Mouse (Mus musculus): ENCODE measurements around the gene 4930469K13Rik.

4930469K13Rik gene

DNA sequence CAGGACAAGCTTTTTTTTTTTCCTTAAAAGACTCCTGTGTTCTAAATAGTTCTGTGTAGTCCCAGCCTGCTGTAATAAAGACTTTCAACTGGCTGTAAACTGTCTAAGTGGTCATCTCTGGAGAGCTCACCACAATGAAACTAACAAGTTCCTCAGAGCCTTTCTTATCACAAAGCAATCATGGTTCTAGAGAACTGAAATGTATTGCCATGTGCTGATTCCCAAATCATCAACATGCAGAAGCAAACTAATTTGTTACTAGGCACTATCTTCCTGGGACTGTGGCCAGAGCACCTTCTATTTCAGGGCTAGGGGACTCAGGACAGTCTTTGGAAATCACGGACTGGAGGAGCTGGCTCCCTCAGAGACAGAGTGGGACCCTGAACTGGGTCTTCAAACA lies 154.8 kb downstream of the 4930469K13Rik start:
- no peak for DNase-seq (ENCODE audit: low spot score in 2 of 2)

DNA sequence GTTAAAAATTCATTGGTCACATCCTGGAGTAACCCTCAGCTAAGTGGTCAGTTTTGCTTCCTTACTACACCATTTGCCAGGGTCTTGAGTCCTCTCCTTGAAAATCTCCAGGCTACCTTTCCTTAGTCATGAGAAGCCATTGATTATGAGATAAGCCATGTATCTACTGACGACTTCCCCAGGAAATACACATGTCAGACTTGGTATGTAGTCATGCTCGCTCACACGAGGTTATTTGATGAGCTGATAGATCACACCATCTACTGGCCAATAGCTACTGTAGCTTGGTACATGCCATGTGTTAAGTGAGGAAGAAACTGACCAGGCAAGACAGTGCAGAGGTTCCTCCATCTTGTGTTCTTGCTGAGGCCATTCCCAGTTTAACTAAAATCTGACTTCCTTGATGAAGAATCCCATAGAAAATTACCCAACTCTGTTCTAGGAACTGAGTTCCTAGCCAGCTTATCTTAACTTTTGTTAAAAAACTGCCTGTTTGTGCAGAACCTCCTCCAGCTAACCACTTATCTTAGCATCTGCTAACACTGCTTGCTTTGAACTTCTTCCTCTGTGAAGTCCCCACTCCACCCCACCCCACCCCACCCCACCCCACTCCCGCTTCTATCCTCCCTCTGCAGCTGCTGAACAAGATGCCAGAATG lies 158.8 kb downstream of the 4930469K13Rik start:
- no peak for DNase-seq (ENCODE audit: low spot score in 2 of 2)

DNA sequence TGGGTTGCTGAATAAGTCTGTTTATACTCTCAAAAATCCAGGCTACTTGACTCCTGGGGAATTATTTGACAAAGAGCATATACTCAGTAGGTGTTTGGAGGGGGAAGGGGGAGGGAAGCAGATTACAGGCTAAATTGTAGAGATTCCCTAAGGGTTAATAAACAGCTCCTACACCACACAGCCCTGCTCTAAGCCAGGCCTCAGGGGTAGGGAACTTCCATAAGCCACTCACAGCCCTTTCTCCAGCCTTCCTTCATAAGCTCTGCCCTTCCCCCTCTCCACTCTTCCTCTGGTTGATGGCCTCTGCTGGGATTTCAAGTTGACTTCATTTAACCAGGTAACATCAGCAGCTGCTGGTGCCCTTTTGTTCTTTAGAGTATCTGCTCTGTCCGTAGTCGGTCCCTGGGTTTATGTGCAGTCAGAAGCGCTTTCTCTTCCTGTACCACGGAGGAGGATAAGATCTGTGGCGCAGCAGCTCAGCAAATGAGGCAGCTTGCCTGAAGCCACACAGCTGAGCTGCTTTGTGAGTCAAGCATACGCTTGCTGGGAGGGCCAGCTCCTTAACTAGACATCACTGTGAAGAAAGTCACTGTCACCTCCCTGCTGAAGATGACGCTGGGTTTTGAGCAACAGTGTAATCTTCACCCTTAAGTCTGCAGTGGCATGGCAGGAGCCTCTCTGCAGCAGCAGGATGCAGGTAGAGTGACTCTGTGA lies 159.6 kb downstream of the 4930469K13Rik start:
- no peak for DNase-seq (ENCODE audit: low spot score in 2 of 2)

DNA sequence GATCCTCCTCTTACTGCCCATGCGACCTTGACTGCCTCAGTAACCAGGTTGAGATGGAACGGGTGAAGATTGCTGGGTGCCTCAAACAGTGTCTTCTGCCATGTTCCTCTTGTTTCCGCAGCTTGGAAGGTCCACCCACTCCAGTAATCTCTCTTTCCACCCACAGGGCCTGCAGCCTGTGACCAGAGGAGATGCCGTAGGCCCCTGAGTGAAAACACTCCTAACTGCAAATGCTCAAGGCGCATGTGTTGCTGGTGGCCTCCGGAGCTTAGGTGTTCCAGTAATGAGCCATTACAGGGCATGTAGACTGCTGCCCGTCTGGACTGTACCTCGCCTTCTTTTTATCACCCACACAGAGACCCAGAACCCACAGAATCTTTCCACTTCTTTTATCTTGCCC lies 160.7 kb downstream of the 4930469K13Rik start:
- DNase-seq (ENCODE audit: low spot score in 2 of 2) = no peak

DNA sequence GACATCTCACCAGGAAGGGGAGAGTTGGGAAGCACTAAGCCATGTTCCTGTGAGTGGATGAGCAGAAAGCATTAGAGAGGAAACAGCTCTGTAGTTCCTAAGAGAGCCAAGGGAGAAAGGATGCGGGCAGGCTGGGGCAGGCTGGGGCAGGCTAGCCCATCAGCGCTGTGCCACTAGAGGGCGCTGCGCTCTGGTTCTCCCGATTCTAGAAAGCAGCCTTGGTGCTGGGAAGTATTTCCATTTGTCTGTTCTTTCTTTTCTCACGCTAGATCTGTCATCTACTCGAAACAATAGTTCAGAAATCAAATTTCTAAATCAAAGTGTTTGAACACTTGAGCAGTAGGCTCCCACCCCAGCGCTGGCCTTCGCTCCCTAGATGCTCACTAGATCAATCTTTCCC lies 164.1 kb downstream of the 4930469K13Rik start:
- DNase-seq (ENCODE audit: low spot score in 2 of 2) = no peak

DNA sequence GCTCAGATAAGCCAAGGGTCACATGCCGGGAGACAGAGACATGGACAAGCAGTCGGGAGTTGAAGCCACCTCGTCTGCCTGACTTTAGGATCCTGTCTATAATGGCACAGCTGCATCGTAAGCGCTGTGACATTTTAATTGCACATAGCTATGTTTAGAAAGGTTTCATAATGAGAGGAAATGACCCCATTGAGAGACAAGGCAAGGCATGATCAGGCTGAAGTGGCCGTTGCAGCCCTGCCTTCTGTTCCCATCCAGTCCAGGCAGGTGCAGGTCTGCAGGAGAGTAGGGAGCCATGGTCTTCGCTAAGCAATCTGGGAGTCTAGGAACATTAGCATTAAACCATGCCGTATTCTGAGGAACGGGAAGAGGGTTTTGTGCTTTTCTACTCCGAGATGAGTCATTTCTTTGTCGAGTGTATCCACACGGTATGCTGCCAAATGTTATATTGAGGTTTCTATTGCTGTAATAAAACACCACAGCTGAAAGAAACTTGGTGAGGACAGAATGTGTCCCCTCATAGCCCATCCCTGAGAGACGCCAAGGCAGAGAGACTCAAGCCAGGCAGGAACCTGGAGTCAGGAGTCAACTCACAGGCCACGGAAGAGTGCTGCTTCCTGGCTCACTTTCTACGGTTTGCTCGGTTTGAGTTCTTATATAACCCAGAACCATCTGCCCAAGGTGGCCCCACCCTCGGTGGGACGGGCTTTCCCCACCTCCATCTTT lies 165.8 kb downstream of the 4930469K13Rik start:
- DNase-seq (ENCODE audit: low spot score in 2 of 2) = no peak

DNA sequence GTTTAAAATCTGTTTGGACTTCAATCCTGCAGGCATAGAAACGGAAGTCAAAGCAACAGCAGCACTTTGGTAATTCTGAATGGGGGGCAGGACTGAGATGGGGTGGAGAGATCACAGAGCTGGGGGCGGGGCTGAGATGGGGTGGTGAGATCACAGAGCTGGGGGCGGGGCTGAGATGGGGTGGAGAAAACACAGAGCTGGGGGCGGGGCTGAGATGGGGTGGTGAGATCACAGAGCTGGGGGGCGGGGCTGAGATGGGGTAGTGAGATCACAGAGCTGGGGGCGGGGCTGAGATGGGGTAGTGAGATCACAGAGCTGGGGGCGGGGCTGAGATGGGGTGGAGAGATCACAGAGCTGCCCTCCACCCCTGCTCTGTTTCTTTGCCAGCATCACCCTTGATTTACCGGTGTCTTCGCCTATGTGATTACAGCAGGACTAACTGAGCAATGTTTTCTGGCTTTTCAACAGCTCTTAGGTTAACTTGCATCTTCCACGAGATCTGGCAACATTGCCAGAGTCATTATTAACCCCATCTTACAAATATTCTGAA lies 166.4 kb downstream of the 4930469K13Rik start:
- DNase-seq (ENCODE audit: low spot score in 2 of 2) = no peak

DNA sequence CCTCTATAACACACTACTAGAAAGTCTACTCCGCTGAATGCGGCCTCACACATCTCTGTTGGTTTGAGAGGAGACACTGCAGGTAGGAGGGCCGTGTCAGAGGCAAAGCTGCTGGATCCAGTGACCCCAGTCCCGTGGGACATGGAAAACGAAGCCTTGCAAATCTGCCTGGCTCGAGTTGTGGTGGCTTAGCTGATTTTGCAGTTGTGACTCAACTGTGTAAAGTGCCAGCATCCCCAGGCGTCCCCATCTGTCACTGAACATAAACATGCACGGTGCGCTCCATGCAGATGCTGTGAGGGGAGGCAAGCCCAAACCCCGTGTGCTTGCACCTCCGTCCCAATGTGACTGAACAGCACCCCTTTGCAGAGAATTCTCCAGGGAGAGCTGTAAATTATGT lies 168.9 kb downstream of the 4930469K13Rik start:
- no peak for DNase-seq (ENCODE audit: low spot score in 2 of 2)

DNA sequence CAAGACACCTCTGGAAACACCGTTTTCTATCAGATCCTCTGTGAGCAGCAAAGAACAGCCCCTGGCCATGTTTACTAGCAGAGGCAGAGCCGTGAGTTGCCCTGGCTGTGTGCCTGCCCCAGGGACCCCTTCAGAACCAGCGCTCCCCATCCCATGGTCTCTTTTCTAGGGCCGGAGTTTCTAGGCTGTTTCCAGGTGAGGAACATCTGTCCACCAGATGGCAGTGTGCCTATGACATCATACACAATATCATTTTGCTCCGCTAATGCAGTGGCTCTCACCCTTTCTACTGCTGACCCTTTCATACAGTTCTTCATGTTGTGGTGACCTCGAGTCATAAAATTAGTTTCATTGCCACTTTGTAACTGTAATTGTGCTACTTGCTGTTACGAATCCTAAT lies 169.7 kb downstream of the 4930469K13Rik start:
- no peak for DNase-seq (ENCODE audit: low spot score in 2 of 2)

DNA sequence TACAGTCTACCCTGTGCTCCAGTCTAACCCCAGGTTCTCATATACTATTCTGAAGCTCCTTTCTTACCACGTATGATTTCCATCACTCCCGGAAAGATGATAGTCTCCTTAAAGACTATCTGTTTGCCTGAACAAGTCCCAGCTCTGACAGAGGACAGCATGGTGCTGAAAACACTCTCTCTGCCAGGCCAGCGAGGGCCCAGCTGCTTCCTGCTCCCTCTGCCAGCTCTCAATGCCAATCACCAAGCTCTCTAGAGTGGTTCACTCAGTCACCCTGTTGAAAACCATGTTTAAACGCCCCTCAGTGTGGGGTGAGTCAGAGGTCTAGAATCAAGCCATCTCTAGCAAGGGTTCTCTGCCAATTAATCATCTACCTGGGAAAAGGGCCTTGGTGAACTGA lies 170.5 kb downstream of the 4930469K13Rik start:
- DNase-seq (ENCODE audit: low spot score in 2 of 2) = no peak

DNA sequence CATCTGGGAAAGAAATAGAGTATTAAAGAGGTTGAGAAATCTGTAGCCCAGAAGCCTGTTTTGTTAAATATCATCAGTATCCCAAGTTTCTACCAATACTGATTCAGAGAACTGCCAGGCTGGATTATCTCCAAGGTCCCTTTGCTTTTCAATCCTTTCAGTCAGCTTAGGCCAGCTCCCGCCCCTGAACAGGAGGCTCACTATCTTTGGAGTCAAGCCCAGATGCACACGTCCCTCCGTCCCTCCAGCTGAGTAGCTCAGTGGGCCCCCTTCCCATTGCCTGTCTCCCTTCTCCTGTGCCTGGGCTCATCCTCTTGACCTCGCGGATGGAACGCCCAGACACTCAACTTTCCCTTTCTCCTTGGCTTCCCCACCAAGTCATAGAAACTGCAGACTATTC lies 171.0 kb downstream of the 4930469K13Rik start:
- DNase-seq (ENCODE audit: low spot score in 2 of 2) = no peak

DNA sequence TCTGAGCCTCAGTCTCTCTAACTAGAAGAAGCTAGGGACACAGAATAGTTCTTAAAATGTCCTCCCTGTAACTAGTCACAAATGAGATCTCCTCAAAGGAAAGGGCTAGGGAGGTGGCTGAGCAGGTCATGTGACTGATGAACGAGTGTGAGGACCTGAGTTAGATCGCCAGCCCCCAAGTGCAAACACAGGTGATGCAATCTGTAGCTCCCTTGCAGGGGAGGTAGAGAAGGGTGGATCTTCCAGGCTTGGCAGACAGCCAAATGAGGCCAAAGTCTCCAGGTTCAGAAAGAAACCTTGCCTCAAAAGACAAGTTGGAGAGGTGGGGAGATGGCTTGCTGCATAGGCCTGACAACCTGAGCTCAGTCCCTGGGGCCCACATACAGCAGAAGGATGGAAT lies 171.8 kb downstream of the 4930469K13Rik start:
- DNase-seq (ENCODE audit: low spot score in 2 of 2) = no peak

DNA sequence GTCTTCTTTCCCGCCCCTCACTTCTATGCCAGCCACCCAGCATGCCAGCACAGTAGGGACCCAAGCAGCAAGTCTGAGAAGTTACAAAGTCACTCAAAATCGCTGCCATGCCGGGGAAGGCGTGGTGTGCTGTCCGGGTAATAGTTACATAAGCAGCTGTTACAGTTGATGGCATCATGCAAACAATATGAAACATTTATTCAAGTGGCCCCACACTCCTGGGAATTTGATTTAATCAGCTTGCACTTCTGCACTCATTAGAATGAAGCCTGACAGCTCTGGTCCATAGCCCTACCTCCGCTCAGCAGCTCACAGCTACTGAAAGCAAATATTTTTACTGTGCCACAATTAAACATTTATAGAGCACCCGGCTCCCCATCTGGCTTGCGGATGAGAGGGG lies 172.6 kb downstream of the 4930469K13Rik start:
- no peak for DNase-seq (ENCODE audit: low spot score in 2 of 2)

Data from heart, adult 9 months (tissue).